Mouse (Mus musculus): ENCODE measurements around the gene Rgs7. TPM values are rescaled to one million over a fixed set of nuclear protein-coding genes. Genes with fewer than 3 reads are reported as not detected.

Gene Rgs7
- total RNA-seq (2015), result not detected in 2 replicates
- total RNA-seq (2017), result not detected in 2 replicates

GRCm38 (mm10) chr1:175491861-175492682, at the start of gene Rgs7:
Gene Rgs7, minus strand, starts transcription at chr1:175492500.
- peak; percentile 70 for ATAC-seq (ENCODE audit: poor library complexity, severe bottlenecking)

- no peak for ATAC-seq (ENCODE audit: poor library complexity, severe bottlenecking)
Observed at GRCm38 (mm10) chr1:175540700-175541099, 48.4 kb upstream of the Rgs7 start.

GRCm38 (mm10) chr1:175537321-175537720, 45.0 kb upstream of the Rgs7 start:
- peak; percentile 38; the same call in 1 of the 2 replicates for ATAC-seq (ENCODE audit: poor library complexity, severe bottlenecking)

- ATAC-seq (ENCODE audit: poor library complexity, severe bottlenecking), result no peak
Observed at GRCm38 (mm10) chr1:175529858-175530257, 37.6 kb upstream of the Rgs7 start.

GRCm38 (mm10) chr1:175524626-175525294, 32.5 kb upstream of the Rgs7 start:
- ATAC-seq (ENCODE audit: poor library complexity, severe bottlenecking), result peak; percentile 94

- ATAC-seq (ENCODE audit: poor library complexity, severe bottlenecking), result no peak
Observed at GRCm38 (mm10) chr1:175523572-175523971, 31.3 kb upstream of the Rgs7 start.

GRCm38 (mm10) chr1:175514543-175514942, 22.2 kb upstream of the Rgs7 start:
- no peak for ATAC-seq (ENCODE audit: poor library complexity, severe bottlenecking)

- no peak for ATAC-seq (ENCODE audit: poor library complexity, severe bottlenecking)
Observed at GRCm38 (mm10) chr1:175512173-175512572, 19.9 kb upstream of the Rgs7 start.

- ATAC-seq (ENCODE audit: poor library complexity, severe bottlenecking), result no peak
Observed at GRCm38 (mm10) chr1:175509989-175510388, 17.7 kb upstream of the Rgs7 start.

- ATAC-seq (ENCODE audit: poor library complexity, severe bottlenecking), result 0 out of 2 replicates have a peak, but pooled peaks have one; percentile 1
Observed at GRCm38 (mm10) chr1:175492683-175493043, 363 bp upstream of the Rgs7 start.

- no peak for ATAC-seq (ENCODE audit: poor library complexity, severe bottlenecking)
Observed at GRCm38 (mm10) chr1:175491511-175491860, 814 bp downstream of the Rgs7 start.

GRCm38 (mm10) chr1:175485109-175485508, 7.2 kb downstream of the Rgs7 start:
- no peak for ATAC-seq (ENCODE audit: poor library complexity, severe bottlenecking)

- ATAC-seq (ENCODE audit: poor library complexity, severe bottlenecking), result peak; percentile 48; the same call in 1 of the 2 replicates
Observed at GRCm38 (mm10) chr1:175473060-175473459, 19.2 kb downstream of the Rgs7 start.

- peak; percentile 52 for ATAC-seq (ENCODE audit: poor library complexity, severe bottlenecking)
Observed at GRCm38 (mm10) chr1:175469087-175469788, 23.1 kb downstream of the Rgs7 start.

GRCm38 (mm10) chr1:175464566-175464965, 27.7 kb downstream of the Rgs7 start:
- no peak for ATAC-seq (ENCODE audit: poor library complexity, severe bottlenecking)

- no peak for ATAC-seq (ENCODE audit: poor library complexity, severe bottlenecking)
Observed at GRCm38 (mm10) chr1:175462351-175462750, 29.9 kb downstream of the Rgs7 start.

GRCm38 (mm10) chr1:175454041-175454636, 38.2 kb downstream of the Rgs7 start:
- no peak for ATAC-seq (ENCODE audit: poor library complexity, severe bottlenecking)

- ATAC-seq (ENCODE audit: poor library complexity, severe bottlenecking), result no peak
Observed at GRCm38 (mm10) chr1:175448017-175448416, 44.3 kb downstream of the Rgs7 start.

- ATAC-seq (ENCODE audit: poor library complexity, severe bottlenecking), result no peak
Observed at GRCm38 (mm10) chr1:175442939-175443338, 49.4 kb downstream of the Rgs7 start.

GRCm38 (mm10) chr1:175442025-175442424, 50.3 kb downstream of the Rgs7 start:
- ATAC-seq (ENCODE audit: poor library complexity, severe bottlenecking), result no peak

- no peak for ATAC-seq (ENCODE audit: poor library complexity, severe bottlenecking)
Observed at GRCm38 (mm10) chr1:175433622-175434204, 58.6 kb downstream of the Rgs7 start.
